14 mouse cellular contexts compared by ENCODE assay signal in genomic region chr13:54403224-54404070, GRCm38 (mm10). TPM values are rescaled to one million over a fixed set of nuclear protein-coding genes. Genes with fewer than 3 reads are reported as not detected.
DNase-seq lines count a peak whose midpoint lies in the region; ATAC-seq and TF ChIP-seq lines count a peak whose summit lies in the region.
"Had no signal": no experiment of that assay in that cellular context is flagged by ENCODE, and none has a peak within 500 bp of the region (broad histone marks: within the 10 kb centered on the region; RNA-seq: fewer than 3 reads in every experiment).

No protein-coding gene starts in this region.

- no peak for TF ChIP-seq POLR2A in kidney, adult 2 months (IDR thresholded peaks at IDR 0.05; ENCODE audit: low read depth, low read length)

- no peak overlapping the region for H3K4me3 ChIP-seq in forebrain, embryonic 10.5 days
- H3K4me3 ChIP-seq in forebrain, embryonic 16.5 days (replicated peaks; ENCODE audit: low read length) = no peak overlapping the region
- no peak overlapping the region for H3K4me3 ChIP-seq in midbrain, embryonic 13.5 days (replicated peaks)
- H3K4me3 ChIP-seq in midbrain, embryonic 10.5 days = no peak overlapping the region
- H3K4me3 ChIP-seq in kidney, adult 2 months (ENCODE audit: insufficient read depth, low read depth, low read length) = no peak overlapping the region
- H3K4me3 ChIP-seq in midbrain, postnatal 0 days (ENCODE audit: low read depth, low read length) = no peak overlapping the region
- H3K4me3 ChIP-seq in gastrocnemius, adult 2 months = no peak overlapping the region
- H3K4me3 ChIP-seq: heart, embryonic 15.5 days; neural tube, embryonic 13.5 days had no signal

- H3K9ac ChIP-seq in forebrain, embryonic 16.5 days (replicated peaks; ENCODE audit: low read depth, low read length) = no peak overlapping the region
- no peak overlapping the region for H3K9ac ChIP-seq in midbrain, embryonic 13.5 days (replicated peaks)
- no peak overlapping the region for H3K9ac ChIP-seq in midbrain, postnatal 0 days (replicated peaks; ENCODE audit: low read length, poor library complexity, severe bottlenecking)
- H3K9ac ChIP-seq: heart, embryonic 15.5 days; neural tube, embryonic 13.5 days had no signal

- intact Hi-C loops in gastrocnemius, adult 2 months (cut with DNase I) = no loop called here

- H3K4me1 ChIP-seq in forebrain, embryonic 10.5 days = peaks cover 27% of the 10 kb centered on the region
- peaks cover 9% of the 10 kb centered on the region; the same call in 1 of the 2 replicates for H3K4me1 ChIP-seq in forebrain, embryonic 16.5 days (replicated peaks; ENCODE audit: control insufficient read depth, insufficient read depth, low read length)
- H3K4me1 ChIP-seq in midbrain, embryonic 13.5 days (replicated peaks) = peaks cover 7% of the 10 kb centered on the region
- peaks cover 21% of the 10 kb centered on the region for H3K4me1 ChIP-seq in midbrain, embryonic 10.5 days
- no peaks in the 10 kb centered on the region for H3K4me1 ChIP-seq in kidney, adult 2 months (ENCODE audit: control insufficient read depth, insufficient read depth, low read length)
- peaks cover 3% of the 10 kb centered on the region; the same call in 1 of the 2 replicates for H3K4me1 ChIP-seq in midbrain, postnatal 0 days (ENCODE audit: insufficient read depth, low read length)

- 69% methylated on average over 17 of the region's 17 CpGs for WGBS in forebrain, embryonic 10.5 days
- 29% methylated on average over 17 of the region's 17 CpGs for WGBS in forebrain, embryonic 16.5 days
- 56% methylated on average over 17 of the region's 17 CpGs for WGBS in midbrain, embryonic 13.5 days
- WGBS in midbrain, embryonic 10.5 days = 79% methylated on average over 17 of the region's 17 CpGs
- WGBS in kidney, adult 2 months = 34% methylated on average over 17 of the region's 17 CpGs
- 43% methylated on average over 17 of the region's 17 CpGs for WGBS in midbrain, postnatal 0 days

- peaks cover 7% of the 10 kb centered on the region; the same call in 1 of the 2 replicates for H3K9me3 ChIP-seq in forebrain, embryonic 10.5 days
- no peaks in the 10 kb centered on the region for H3K9me3 ChIP-seq in forebrain, embryonic 16.5 days (ENCODE audit: control insufficient read depth, low read length)
- H3K9me3 ChIP-seq in midbrain, embryonic 13.5 days = peaks cover 5% of the 10 kb centered on the region; the same call in 1 of the 2 replicates
- H3K9me3 ChIP-seq in midbrain, embryonic 10.5 days (replicated peaks) = no peaks in the 10 kb centered on the region; the same call in 1 of the 2 replicates
- no peaks in the 10 kb centered on the region for H3K9me3 ChIP-seq in midbrain, postnatal 0 days (ENCODE audit: low read length)
- H3K9me3 ChIP-seq: heart, embryonic 15.5 days had no signal

- H3K4me2 ChIP-seq in forebrain, embryonic 16.5 days (ENCODE audit: low read length) = no peak overlapping the region
- H3K4me2 ChIP-seq in midbrain, embryonic 13.5 days (replicated peaks) = no peak overlapping the region
- H3K4me2 ChIP-seq in midbrain, postnatal 0 days (ENCODE audit: low read depth, low read length, poor library complexity, severe bottlenecking) = no peak overlapping the region
- H3K4me2 ChIP-seq: heart, embryonic 15.5 days; liver, embryonic 11.5 days; neural tube, embryonic 13.5 days had no signal

- no peak for TF ChIP-seq CTCF in kidney, adult 2 months (conservative IDR thresholded peaks at IDR 0.05; ENCODE audit: insufficient read depth, insufficient read length, low read depth, low read length)
- TF ChIP-seq CTCF in midbrain, postnatal 0 days (IDR thresholded peaks at IDR 0.05) = no peak
- no peak for TF ChIP-seq CTCF in gastrocnemius, adult 2 months (IDR thresholded peaks at IDR 0.05)

- peak overlapping the region; percentile 56 for H3K27ac ChIP-seq in forebrain, embryonic 10.5 days
- no peak overlapping the region for H3K27ac ChIP-seq in forebrain, embryonic 16.5 days (ENCODE audit: low read length)
- peak overlapping the region; percentile 9; the same call in 1 of the 2 replicates for H3K27ac ChIP-seq in midbrain, embryonic 13.5 days
- H3K27ac ChIP-seq in midbrain, embryonic 10.5 days (replicated peaks) = no peak overlapping the region
- peak overlapping the region; percentile 93 for H3K27ac ChIP-seq in kidney, adult 2 months (ENCODE audit: insufficient read depth, low read depth, low read length)
- no peak overlapping the region for H3K27ac ChIP-seq in midbrain, postnatal 0 days (ENCODE audit: low read depth, low read length)
- no peak overlapping the region for H3K27ac ChIP-seq in gastrocnemius, adult 2 months
- H3K27ac ChIP-seq: heart, embryonic 15.5 days; neural tube, embryonic 13.5 days had no signal

- no peak for ATAC-seq in forebrain, embryonic 16.5 days
- ATAC-seq in midbrain, embryonic 13.5 days = no peak
- ATAC-seq in midbrain, postnatal 0 days (ENCODE audit: low FRiP score) = no peak

- DNase-seq in forebrain, embryonic 10.5 days (ENCODE audit: extremely low spot score, low spot score) = no peak
- DNase-seq in midbrain, embryonic 10.5 days (ENCODE audit: low spot score) = no peak
- peak; percentile 81 for DNase-seq in kidney, adult 2 months
- peak; percentile 47 for DNase-seq in midbrain, postnatal 0 days (ENCODE audit: low spot score)
- no peak for DNase-seq in gastrocnemius, adult 2 months
- DNase-seq in urinary bladder, postnatal 25 days (ENCODE audit: low spot score) = no peak
- DNase-seq: adrenal gland, adult 2 months; right cerebral cortex, postnatal 14 days had no signal

- no peaks in the 10 kb centered on the region for H3K27me3 ChIP-seq in forebrain, embryonic 10.5 days (ENCODE audit: poor library complexity, severe bottlenecking)
- H3K27me3 ChIP-seq in forebrain, embryonic 16.5 days (replicated peaks; ENCODE audit: control insufficient read depth, insufficient read depth, low read length) = no peaks in the 10 kb centered on the region
- H3K27me3 ChIP-seq in midbrain, embryonic 13.5 days = no peaks in the 10 kb centered on the region
- no peaks in the 10 kb centered on the region for H3K27me3 ChIP-seq in midbrain, embryonic 10.5 days (ENCODE audit: low read depth, poor library complexity, severe bottlenecking)
- no peaks in the 10 kb centered on the region for H3K27me3 ChIP-seq in kidney, adult 2 months (replicated peaks; ENCODE audit: control insufficient read depth, insufficient read depth, low read length)
- H3K27me3 ChIP-seq in midbrain, postnatal 0 days (ENCODE audit: insufficient read depth, low read length) = no peaks in the 10 kb centered on the region
- H3K27me3 ChIP-seq: heart, embryonic 15.5 days; neural tube, embryonic 13.5 days had no signal

- no peaks in the 10 kb centered on the region for H3K36me3 ChIP-seq in forebrain, embryonic 10.5 days (replicated peaks)
- H3K36me3 ChIP-seq in forebrain, embryonic 16.5 days (ENCODE audit: control insufficient read depth, insufficient read depth) = no peaks in the 10 kb centered on the region
- no peaks in the 10 kb centered on the region for H3K36me3 ChIP-seq in midbrain, embryonic 13.5 days
- H3K36me3 ChIP-seq in midbrain, embryonic 10.5 days = no peaks in the 10 kb centered on the region
- no peaks in the 10 kb centered on the region for H3K36me3 ChIP-seq in kidney, adult 2 months (ENCODE audit: control insufficient read depth, insufficient read depth, low read length)
- no peaks in the 10 kb centered on the region for H3K36me3 ChIP-seq in midbrain, postnatal 0 days (ENCODE audit: insufficient read depth, low read length)
- H3K36me3 ChIP-seq: heart, embryonic 15.5 days; neural tube, embryonic 13.5 days had no signal

RNA-seq across cellular contexts. Expression of gene Cplx2, which starts 32.3 kb away (rescaled TPM):
- polyA plus RNA-seq in forebrain, embryonic 10.5 days (2016; fragmentation: Nextera tagmentation; extraction: Ambion mirVana) = 5.5 TPM in 2 replicates
- 31.8 and 34.3 TPM in 2 replicates for polyA plus RNA-seq in forebrain, embryonic 16.5 days (2015; fragmentation: Nextera tagmentation; extraction: Ambion mirVana)
- 28.0 and 31.0 TPM in 2 replicates for polyA plus RNA-seq in midbrain, embryonic 13.5 days (2015; fragmentation: Nextera tagmentation; extraction: Ambion mirVana)
- polyA plus RNA-seq in midbrain, embryonic 10.5 days (2016; fragmentation: Nextera tagmentation; extraction: Ambion mirVana) = 9.9 and 15.3 TPM in 2 replicates
- polyA plus RNA-seq in kidney, adult 2 months (2012; rRNA removed) = 11.8 and 15.5 TPM in 2 replicates
- total RNA-seq in midbrain, postnatal 0 days (2014; rRNA removed) = 88.7 and 106 TPM in 2 replicates
- 30.4 and 31.2 TPM in 2 replicates for polyA plus RNA-seq in midbrain, postnatal 0 days (2015; fragmentation: Nextera tagmentation; extraction: Ambion mirVana)
- total RNA-seq in gastrocnemius, adult 2 months (2021) = under 1 TPM; 0.46 to 0.84 TPM
- total RNA-seq: megakaryocyte, adult 5-6 weeks had no signal

Comparison
In these comparisons a context has a peak if more than half of its experiments do, and no peak if none do; other contexts are left out.
1. DNase-seq: peak in kidney, adult 2 months (single experiment) and midbrain, postnatal 0 days (single experiment); none in forebrain, embryonic 10.5 days (single experiment), midbrain, embryonic 10.5 days (single experiment), gastrocnemius, adult 2 months (single experiment) and urinary bladder, postnatal 25 days (single experiment).
2. H3K27ac ChIP-seq: peak in forebrain, embryonic 10.5 days (single experiment), midbrain, embryonic 13.5 days (single experiment) and kidney, adult 2 months (single experiment); none in forebrain, embryonic 16.5 days (single experiment), midbrain, embryonic 10.5 days (single experiment), midbrain, postnatal 0 days (single experiment) and gastrocnemius, adult 2 months (single experiment).